Mouse (Mus musculus) kidney, postnatal 14 days (tissue): ENCODE data around the gene Wdr27.

Experiments used
- DNase-seq: peaks from one replicate; pipeline ENCODE4 v3.0.0; 2022; ENCODE audit warnings: mixed read lengths

Gene Wdr27

DNA sequence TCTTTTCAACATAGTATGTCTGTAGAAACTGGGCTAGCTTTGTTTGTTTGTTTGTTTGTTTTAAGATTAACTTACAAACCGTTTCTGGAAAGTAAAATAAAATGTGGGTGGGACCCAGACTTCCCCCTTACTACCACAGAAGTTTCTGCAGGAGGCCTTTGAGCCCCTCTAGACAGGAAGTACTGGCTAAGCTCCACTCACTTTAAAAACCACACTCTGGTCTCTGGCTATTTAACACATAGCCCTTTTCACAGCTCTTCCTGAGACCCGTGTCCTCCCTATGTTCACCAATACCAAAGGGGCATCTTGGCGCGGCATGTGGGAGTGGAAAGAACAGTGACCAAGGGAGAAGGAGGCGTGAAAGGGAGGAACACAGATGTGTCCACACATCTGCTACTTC lies 127.7 kb downstream of the Wdr27 start:
- DNase-seq: no peak

- DNase-seq: no peak
Measured at GRCm38 (mm10) chr17:14812631-14813030, 130.3 kb downstream of the Wdr27 start.

DNA sequence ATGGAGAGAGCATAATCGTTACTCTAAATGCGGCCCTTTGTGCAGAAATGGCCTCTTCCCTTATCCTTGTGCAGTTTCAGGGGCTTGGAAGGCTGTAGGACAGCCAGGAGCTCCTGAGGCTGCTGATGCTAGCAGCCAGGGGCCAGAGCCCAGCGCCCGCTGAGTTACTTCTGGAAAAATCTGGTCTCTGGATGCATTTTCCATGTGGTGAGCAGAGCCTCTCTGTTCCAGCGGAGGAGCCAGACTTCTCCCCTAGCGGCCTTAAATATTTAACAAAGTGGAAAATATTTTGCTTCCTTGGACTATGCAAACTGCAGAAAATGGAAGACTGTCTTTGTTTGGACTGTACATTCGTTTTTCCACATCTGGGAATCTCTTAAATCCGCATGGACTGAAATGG lies 130.9 kb downstream of the Wdr27 start:
- no peak for DNase-seq

DNA sequence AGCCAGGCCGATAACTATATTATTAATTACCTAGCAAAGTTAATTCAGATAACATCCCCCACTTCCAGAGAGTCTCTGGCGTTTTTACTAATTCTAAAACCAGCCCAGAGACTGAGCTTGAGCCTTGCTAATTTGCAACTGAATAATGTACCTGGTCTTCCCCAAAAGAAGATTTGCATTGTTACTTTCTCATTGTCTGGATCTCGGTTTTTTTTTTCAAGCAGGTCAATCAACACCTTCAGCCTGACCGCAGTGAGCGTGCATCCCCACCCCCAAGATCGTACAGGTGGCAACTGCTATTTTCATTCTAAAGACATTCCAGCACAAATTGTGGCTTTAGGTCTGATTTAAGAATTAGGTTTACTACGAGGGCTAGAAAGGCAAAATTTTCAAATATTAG lies 136.2 kb downstream of the Wdr27 start:
- no peak for DNase-seq

GRCm38 (mm10) chr17:14799243-14799642 lies 143.7 kb downstream of the Wdr27 start:
- DNase-seq: no peak

GRCm38 (mm10) chr17:14795074-14795473 lies 147.9 kb downstream of the Wdr27 start:
- no peak for DNase-seq

DNA sequence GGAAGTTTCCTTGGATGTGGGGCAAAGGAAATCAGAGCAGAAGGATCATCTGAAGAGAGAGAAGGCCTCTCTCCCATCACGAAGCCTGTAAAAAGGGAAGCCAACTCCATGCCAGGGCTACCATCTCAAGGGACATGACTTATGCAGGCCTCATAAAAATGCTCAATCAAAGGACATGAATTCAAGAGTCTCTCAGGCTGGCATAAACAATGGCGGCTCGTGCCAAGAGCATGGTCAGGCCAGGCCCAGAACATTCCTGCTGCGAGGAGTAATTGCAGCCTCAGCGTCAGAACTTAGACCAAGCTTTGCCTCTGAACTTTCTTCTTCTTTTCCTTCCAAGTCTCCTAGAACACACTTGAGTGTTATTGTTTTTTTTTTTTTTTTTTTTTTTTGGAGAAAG lies 163.6 kb downstream of the Wdr27 start:
- no peak for DNase-seq

DNA sequence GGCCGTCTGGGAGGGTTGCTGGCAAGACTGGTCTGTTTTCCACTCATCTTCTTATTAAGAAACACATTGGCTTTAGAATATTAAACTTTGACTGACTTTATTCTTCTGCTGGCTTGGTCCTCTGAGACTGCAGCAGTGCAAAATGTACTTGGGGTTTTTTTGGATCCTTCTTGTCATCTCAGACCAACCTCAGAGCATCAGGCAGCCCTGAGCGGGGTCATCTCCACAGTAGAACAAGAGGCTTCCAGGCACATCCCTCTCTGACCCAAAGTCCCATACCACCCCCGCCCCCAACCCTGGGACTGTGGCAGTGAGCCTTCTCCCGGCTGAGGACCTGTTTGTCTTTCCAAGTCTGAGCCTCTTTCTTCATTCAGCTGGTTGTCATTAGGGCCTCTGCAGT lies 171.6 kb downstream of the Wdr27 start:
- no peak for DNase-seq

DNA sequence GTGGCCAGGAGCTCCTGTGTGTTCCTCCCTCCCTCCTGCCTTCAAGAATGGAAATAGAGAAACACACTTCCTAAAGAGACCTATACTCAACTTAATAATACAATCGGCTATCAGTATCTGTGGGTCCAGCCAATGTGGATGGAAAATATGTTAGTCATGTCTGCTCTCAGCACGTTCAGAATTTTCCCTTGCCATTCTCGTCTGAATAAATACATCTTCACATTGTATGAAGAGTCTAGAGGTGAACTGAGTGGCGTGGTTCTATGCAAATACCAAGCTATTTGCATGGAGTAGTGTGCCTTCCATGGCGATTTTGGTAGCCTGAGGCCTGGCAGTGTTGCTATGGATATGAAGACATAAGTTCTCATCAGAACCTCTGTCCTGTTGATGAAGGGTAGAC lies 172.6 kb downstream of the Wdr27 start:
- no peak for DNase-seq
